Mouse (Mus musculus) gastrocnemius, adult 2 months (tissue): ENCODE data around the gene Fgfr2. TPM values are rescaled to one million over a fixed set of nuclear protein-coding genes. Genes with fewer than 3 reads are reported as not detected.
A peak's percentile ranks its signal among the peaks of the same experiment; 100 is the strongest.

Experiments
- DNase-seq: peaks from one replicate; pipeline ENCODE4 v3.0.0; 2022
- H3K27ac ChIP-seq: fragments of 200-600 bp; 2 replicates; pipeline ENCODE4 v1.8.1; 2022; ENCODE audit warnings: mild to moderate bottlenecking
- H3K4me3 ChIP-seq: fragments of 200-600 bp; 2 replicates; pipeline ENCODE4 v1.8.1; 2022; ENCODE audit warnings: mild to moderate bottlenecking, moderate library complexity
- CTCF ChIP-seq: fragments of 200-600 bp; IDR thresholded peaks from 2 replicates; pipeline ENCODE4 v1.8.1; 2022; ENCODE audit warnings: antibody characterized with exemption, mild to moderate bottlenecking, moderate library complexity
- intact Hi-C: fragments of 180-260 bp; cut with DNase I; formaldehyde crosslinking; loops from one replicate; pipeline ENCODE4 v1.15.1; 2025
- total RNA-seq, 2 experiments: library from RNA; stranded (reverse); gene quantifications; 2 replicates each; pipeline ENCODE4 v1.2.3; 2021

Fgfr2 gene
- total RNA-seq, 2 experiments from 2014 or later = 0.15 to 0.33 TPM

- DNase-seq = peak; percentile 72
- peak; percentile 36; the same call in 1 of the 2 replicates for TF ChIP-seq CTCF
- Histone ChIP-seq H3K27ac (peak overlapping the region; percentile 76), H3K4me3 (peak overlapping the region; percentile 61)
- intact Hi-C loops = no loop called here
Measured at GRCm38 (mm10) chr7:130692392-130692942, 2430.7 kb downstream of the Fgfr2 start.

- Histone ChIP-seq H3K27ac (peak overlapping the region; percentile 67), H3K4me3 (peak overlapping the region; percentile 35)
- no peak for DNase-seq
- intact Hi-C loops = no loop called here
- no peak for TF ChIP-seq CTCF
Measured at GRCm38 (mm10) chr7:130691931-130692330, 2431.2 kb downstream of the Fgfr2 start.

GRCm38 (mm10) chr7:130690869-130691268 is 2432.3 kb downstream of the Fgfr2 start:
- Histone ChIP-seq H3K27ac (peak overlapping the region; percentile 67), H3K4me3 (peak overlapping the region; percentile 35)
- DNase-seq = no peak
- TF ChIP-seq CTCF = no peak
- intact Hi-C loops = no loop called here

GRCm38 (mm10) chr7:130688601-130689000 is 2434.5 kb downstream of the Fgfr2 start:
- TF ChIP-seq CTCF = no peak
- H3K27ac ChIP-seq = no peak overlapping the region
- peak; percentile 14 for DNase-seq
- H3K4me3 ChIP-seq = no peak overlapping the region
- intact Hi-C loops = no loop called here

GRCm38 (mm10) chr7:130681798-130682197 is 2441.4 kb downstream of the Fgfr2 start:
- intact Hi-C loops = no loop called here
- Histone ChIP-seq H3K4me3 (no peak overlapping the region), H3K27ac (peak overlapping the region; percentile 74)
- TF ChIP-seq CTCF = no peak
- peak; percentile 91 for DNase-seq

DNA sequence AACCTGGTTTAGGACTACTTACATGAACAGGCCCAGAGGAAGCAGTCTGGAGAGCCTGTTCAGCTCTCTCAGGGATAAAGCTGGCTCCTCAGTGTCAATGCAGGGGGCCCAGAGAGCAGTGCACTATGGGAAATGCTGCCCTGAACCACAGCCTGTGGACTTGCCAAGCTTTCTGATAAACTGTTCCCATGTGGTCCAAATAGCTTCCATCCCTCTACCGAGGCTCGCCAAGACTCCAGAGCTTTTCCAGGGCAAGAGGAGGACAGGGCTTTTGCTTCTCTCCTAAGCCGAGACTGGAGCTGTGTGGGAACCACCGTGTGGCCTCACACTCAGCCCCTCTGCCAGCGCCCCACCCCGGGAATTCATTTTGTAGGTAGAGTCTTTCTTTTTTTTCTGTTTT is 2444.7 kb downstream of the Fgfr2 start:
- TF ChIP-seq CTCF = no peak
- intact Hi-C loops = no loop called here
- Histone ChIP-seq H3K4me3 (no peak overlapping the region), H3K27ac (peak overlapping the region; percentile 70)
- DNase-seq = peak; percentile 68

DNA sequence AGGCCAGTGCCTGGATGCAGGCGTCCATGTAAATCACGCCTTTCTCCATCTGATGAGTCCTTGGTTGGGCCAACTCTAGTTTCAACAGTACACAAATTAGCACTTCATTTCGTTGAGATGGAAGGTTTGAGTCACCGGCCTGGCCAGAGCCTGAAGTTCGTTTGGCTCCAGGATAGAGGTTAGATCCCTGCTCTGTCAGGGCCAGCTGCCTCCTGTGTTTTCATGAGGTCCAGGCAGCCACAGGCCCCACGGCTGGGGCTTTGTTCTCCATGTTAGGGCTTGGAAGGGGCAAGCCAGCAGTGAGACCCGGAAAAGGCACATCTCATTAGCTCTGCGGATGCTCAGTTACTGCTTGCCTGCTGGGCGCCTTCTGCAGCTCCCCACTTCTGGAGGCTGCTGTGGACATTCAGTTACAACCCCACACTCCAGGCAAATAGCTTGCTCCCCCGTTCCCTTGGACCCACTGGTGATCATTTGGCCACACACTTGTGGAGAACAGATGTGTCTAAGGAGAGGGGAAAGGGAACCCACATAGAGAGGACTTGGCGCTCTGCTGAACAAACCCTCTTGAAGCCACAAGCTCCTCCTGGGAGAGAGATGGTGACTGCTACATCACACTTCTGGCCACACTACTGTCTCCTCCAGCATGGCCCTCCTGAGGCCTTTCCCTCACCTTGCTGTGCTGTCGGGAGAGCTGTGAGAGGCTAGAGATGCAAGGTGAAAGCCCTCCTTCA is 2445.4 kb downstream of the Fgfr2 start:
- TF ChIP-seq CTCF = no peak
- Histone ChIP-seq H3K4me3 (no peak overlapping the region), H3K27ac (peak overlapping the region; percentile 70)
- intact Hi-C loops = no loop called here
- DNase-seq = peak; percentile 67

GRCm38 (mm10) chr7:130676885-130677540 is 2446.1 kb downstream of the Fgfr2 start:
- peak overlapping the region; percentile 70 for H3K27ac ChIP-seq
- H3K4me3 ChIP-seq = no peak overlapping the region
- DNase-seq = no peak
- TF ChIP-seq CTCF = no peak
- intact Hi-C loops = no loop called here

GRCm38 (mm10) chr7:130674526-130674925 is 2448.6 kb downstream of the Fgfr2 start:
- Histone ChIP-seq H3K4me3 (peak overlapping the region; percentile 24), H3K27ac (peak overlapping the region; percentile 81)
- DNase-seq = no peak
- intact Hi-C loops = loop anchor here (5.0 kb wide), 1 partner anchor 67 kb away; no protein-coding TSS in a partner anchor
- no peak for TF ChIP-seq CTCF

GRCm38 (mm10) chr7:130673169-130674033 is 2449.7 kb downstream of the Fgfr2 start:
- peak; percentile 75 for TF ChIP-seq CTCF
- Histone ChIP-seq H3K27ac (peak overlapping the region; percentile 81), H3K4me3 (no peak overlapping the region)
- intact Hi-C loops = loop anchor here (1.0 to 5.0 kb wide), 2 partner anchors 66 to 89 kb away; no protein-coding TSS in a partner anchor
- peak; percentile 55 for DNase-seq

GRCm38 (mm10) chr7:130671301-130671700 is 2451.8 kb downstream of the Fgfr2 start:
- peak overlapping the region; percentile 15 for H3K4me3 ChIP-seq
- TF ChIP-seq CTCF = no peak
- peak; percentile 87 for DNase-seq
- H3K27ac ChIP-seq = peak overlapping the region; percentile 81
- intact Hi-C loops = loop anchor here (5.0 kb wide), 1 partner anchor 64 kb away; no protein-coding TSS in a partner anchor

DNA sequence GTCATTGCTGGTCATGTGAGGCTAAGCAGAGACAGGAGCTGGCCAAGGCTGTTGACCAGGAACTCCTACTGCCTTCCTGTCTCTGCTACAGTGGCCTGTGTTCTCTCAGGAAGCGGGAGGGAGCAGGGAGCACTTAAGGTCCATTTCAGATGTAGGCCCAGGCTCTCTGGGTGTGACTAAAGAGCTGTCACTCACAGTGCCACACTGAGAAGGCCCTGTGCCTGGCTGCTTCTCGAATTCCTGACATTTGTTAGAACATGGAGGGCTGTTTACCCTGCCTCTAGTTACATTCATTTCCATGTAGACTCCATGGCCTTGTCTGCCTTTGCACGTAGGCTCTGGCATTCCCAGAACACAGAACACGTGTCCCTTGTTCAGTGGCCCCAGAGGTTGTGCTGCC is 2452.8 kb downstream of the Fgfr2 start:
- Histone ChIP-seq H3K27ac (peak overlapping the region; percentile 81), H3K4me3 (no peak overlapping the region)
- no peak for TF ChIP-seq CTCF
- no peak for DNase-seq
- intact Hi-C loops = loop anchor here (5.0 kb wide), 1 partner anchor 63 kb away; no protein-coding TSS in a partner anchor
